Mouse (Mus musculus): Measurements from ENCODE around the gene Arfip2. TPM values are rescaled to one million over a fixed set of nuclear protein-coding genes. Genes with fewer than 3 reads are reported as not detected.
A peak's percentile ranks its signal among the peaks of the same experiment; 100 is the strongest.

Arfip2 gene
- polyA plus RNA-seq, 1 experiment = 31.7 TPM

- Histone ChIP-seq H3K27ac (ENCODE audit: insufficient read depth, low read depth, low read length) (no peak overlapping the region), H3K4me3 (ENCODE audit: insufficient read depth, low read length) (no peak overlapping the region), H3K4me1 (ENCODE audit: control insufficient read depth, insufficient read depth, low read length) (peaks cover 33% of the 10 kb centered on the region)
- TF ChIP-seq POLR2A (IDR thresholded peaks at IDR 0.05; ENCODE audit: borderline replicate concordance, low read depth, low read length) (no peak), CTCF (IDR thresholded peaks at IDR 0.05; ENCODE audit: low read depth, low read length) (no peak)
These were observed 5.8 kb downstream of the Arfip2 start for GRCm38 (mm10) chr7:105634272-105634920.

- Histone ChIP-seq H3K4me3 (ENCODE audit: insufficient read depth, low read length) (peak overlapping the region; percentile 96), H3K4me1 (ENCODE audit: control insufficient read depth, insufficient read depth, low read length) (peaks cover 35% of the 10 kb centered on the region), H3K27ac (ENCODE audit: insufficient read depth, low read depth, low read length) (no peak overlapping the region)
- TF ChIP-seq CTCF (IDR thresholded peaks at IDR 0.05; ENCODE audit: low read depth, low read length) = no peak
- no peak for TF ChIP-seq POLR2A (IDR thresholded peaks at IDR 0.05; ENCODE audit: borderline replicate concordance, low read depth, low read length)
These were observed 6.4 kb downstream of the Arfip2 start for GRCm38 (mm10) chr7:105633801-105634135.

- H3K27ac ChIP-seq (ENCODE audit: insufficient read depth, low read depth, low read length) = no peak within 1 kb of the TSS
- no peak for TF ChIP-seq CTCF (IDR thresholded peaks at IDR 0.05; ENCODE audit: low read depth, low read length)
- TF ChIP-seq POLR2A (IDR thresholded peaks at IDR 0.05; ENCODE audit: borderline replicate concordance, low read depth, low read length) = no peak
- H3K4me3 ChIP-seq (ENCODE audit: insufficient read depth, low read length) = peak within 1 kb of the TSS; percentile 96
- peaks cover 38% of the 10 kb centered on the region for H3K4me1 ChIP-seq (ENCODE audit: control insufficient read depth, insufficient read depth, low read length)
These were observed 7.0 kb downstream of the Arfip2 start, which contains the start of gene Trim3 for GRCm38 (mm10) chr7:105633127-105633800. Gene Trim3 (minus strand): TSS chr7:105633571.

- Histone ChIP-seq H3K27ac (ENCODE audit: insufficient read depth, low read depth, low read length) (no peak overlapping the region), H3K4me1 (ENCODE audit: control insufficient read depth, insufficient read depth, low read length) (peaks cover 43% of the 10 kb centered on the region), H3K4me3 (ENCODE audit: insufficient read depth, low read length) (peak overlapping the region; percentile 96)
- no peak for TF ChIP-seq CTCF (IDR thresholded peaks at IDR 0.05; ENCODE audit: low read depth, low read length)
- TF ChIP-seq POLR2A (IDR thresholded peaks at IDR 0.05; ENCODE audit: borderline replicate concordance, low read depth, low read length) = no peak
These were observed 7.7 kb downstream of the Arfip2 start for GRCm38 (mm10) chr7:105632551-105632972.

- Histone ChIP-seq H3K27ac (ENCODE audit: insufficient read depth, low read depth, low read length) (no peak overlapping the region), H3K4me1 (ENCODE audit: control insufficient read depth, insufficient read depth, low read length) (peaks cover 49% of the 10 kb centered on the region), H3K4me3 (ENCODE audit: insufficient read depth, low read length) (no peak overlapping the region)
- TF ChIP-seq POLR2A (IDR thresholded peaks at IDR 0.05; ENCODE audit: borderline replicate concordance, low read depth, low read length) = no peak
- TF ChIP-seq CTCF (IDR thresholded peaks at IDR 0.05; ENCODE audit: low read depth, low read length) = no peak
These were observed 11.6 kb downstream of the Arfip2 start for GRCm38 (mm10) chr7:105628633-105629032.

GRCm38 (mm10) chr7:105625397-105625796, 14.8 kb downstream of the Arfip2 start:
- Histone ChIP-seq H3K4me1 (ENCODE audit: control insufficient read depth, insufficient read depth, low read length) (peaks cover 36% of the 10 kb centered on the region), H3K4me3 (ENCODE audit: insufficient read depth, low read length) (no peak overlapping the region), H3K27ac (ENCODE audit: insufficient read depth, low read depth, low read length) (no peak overlapping the region)
- TF ChIP-seq CTCF (IDR thresholded peaks at IDR 0.05; ENCODE audit: low read depth, low read length) = no peak
- no peak for TF ChIP-seq POLR2A (IDR thresholded peaks at IDR 0.05; ENCODE audit: borderline replicate concordance, low read depth, low read length)

GRCm38 (mm10) chr7:105621646-105622292, 18.4 kb downstream of the Arfip2 start:
- peaks cover 7% of the 10 kb centered on the region for H3K4me1 ChIP-seq (ENCODE audit: control insufficient read depth, insufficient read depth, low read length)
- no peak for TF ChIP-seq POLR2A (IDR thresholded peaks at IDR 0.05; ENCODE audit: borderline replicate concordance, low read depth, low read length)
- TF ChIP-seq CTCF (IDR thresholded peaks at IDR 0.05; ENCODE audit: low read depth, low read length) = no peak
- no peak overlapping the region for H3K27ac ChIP-seq (ENCODE audit: insufficient read depth, low read depth, low read length)
- H3K4me3 ChIP-seq (ENCODE audit: insufficient read depth, low read length) = no peak overlapping the region

- no peak overlapping the region for H3K27ac ChIP-seq (ENCODE audit: insufficient read depth, low read depth, low read length)
- TF ChIP-seq POLR2A (IDR thresholded peaks at IDR 0.05; ENCODE audit: borderline replicate concordance, low read depth, low read length) = no peak
- no peak for TF ChIP-seq CTCF (IDR thresholded peaks at IDR 0.05; ENCODE audit: low read depth, low read length)
- no peak overlapping the region for H3K4me3 ChIP-seq (ENCODE audit: insufficient read depth, low read length)
- H3K4me1 ChIP-seq (ENCODE audit: control insufficient read depth, insufficient read depth, low read length) = 0 out of 2 replicates have a peak, but pooled peaks cover 4% of the 10 kb centered on the region
These were observed 19.2 kb downstream of the Arfip2 start for GRCm38 (mm10) chr7:105621053-105621452.

- Histone ChIP-seq H3K4me3 (ENCODE audit: insufficient read depth, low read length) (no peak overlapping the region), H3K27ac (ENCODE audit: insufficient read depth, low read depth, low read length) (no peak overlapping the region), H3K4me1 (ENCODE audit: control insufficient read depth, insufficient read depth, low read length) (0 out of 2 replicates have a peak, but pooled peaks cover 4% of the 10 kb centered on the region)
- TF ChIP-seq CTCF (IDR thresholded peaks at IDR 0.05; ENCODE audit: low read depth, low read length) = no peak
- no peak for TF ChIP-seq POLR2A (IDR thresholded peaks at IDR 0.05; ENCODE audit: borderline replicate concordance, low read depth, low read length)
These were observed 20.5 kb downstream of the Arfip2 start for GRCm38 (mm10) chr7:105619701-105620100.

GRCm38 (mm10) chr7:105617810-105618209, 22.4 kb downstream of the Arfip2 start:
- Histone ChIP-seq H3K4me1 (ENCODE audit: control insufficient read depth, insufficient read depth, low read length) (0 out of 2 replicates have a peak, but pooled peaks cover 4% of the 10 kb centered on the region), H3K27ac (ENCODE audit: insufficient read depth, low read depth, low read length) (no peak overlapping the region), H3K4me3 (ENCODE audit: insufficient read depth, low read length) (no peak overlapping the region)
- TF ChIP-seq POLR2A (IDR thresholded peaks at IDR 0.05; ENCODE audit: borderline replicate concordance, low read depth, low read length) (no peak), CTCF (IDR thresholded peaks at IDR 0.05; ENCODE audit: low read depth, low read length) (no peak)
